ENCODE assay signal across 8 mouse cellular contexts in the genomic region with DNA sequence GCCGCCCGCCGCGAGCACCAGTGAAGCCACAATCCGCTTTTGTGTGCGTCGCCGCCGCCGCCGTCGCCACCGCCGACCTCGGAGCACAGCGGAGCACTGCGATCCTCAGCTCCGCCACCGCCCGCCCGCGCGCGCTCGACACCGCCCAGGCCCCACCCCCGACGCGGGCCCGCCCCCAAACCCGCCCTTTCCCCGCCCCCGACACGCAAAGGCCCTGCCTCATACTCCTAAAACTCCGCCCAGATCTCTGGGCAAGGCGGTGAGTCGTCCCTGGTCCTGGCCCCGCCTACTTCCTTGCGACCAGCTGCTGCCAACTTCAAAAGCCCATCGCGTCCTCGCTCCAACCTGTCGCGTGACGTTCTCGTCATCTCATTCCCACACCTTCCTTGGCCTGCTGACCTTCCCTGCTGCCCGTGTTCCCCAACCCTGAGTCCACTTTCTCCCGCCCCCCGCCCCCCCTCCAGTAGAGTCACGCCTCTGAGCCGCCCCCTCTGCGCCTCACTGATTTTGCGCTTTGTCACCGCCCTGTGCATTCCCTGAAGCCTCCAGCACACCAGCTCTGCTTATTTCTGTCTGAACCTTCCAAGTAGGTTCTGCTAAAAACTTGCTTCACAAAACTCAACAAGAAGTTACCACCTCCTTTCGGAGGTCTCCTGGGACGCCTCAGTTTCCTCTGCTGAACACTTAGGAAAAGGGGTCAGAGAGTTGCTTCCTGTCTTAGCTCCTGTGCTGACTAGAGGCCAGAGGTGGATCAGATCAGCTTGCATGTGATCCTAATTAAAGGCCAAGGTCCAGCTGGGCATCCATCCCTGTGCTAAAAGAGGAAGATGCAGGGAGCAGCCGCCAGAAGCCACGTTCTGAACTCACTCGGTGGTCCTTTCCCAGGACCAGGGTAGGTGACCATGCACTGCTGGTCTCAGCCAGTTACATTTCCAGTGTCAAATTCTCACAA. TPM values are rescaled to one million over a fixed set of nuclear protein-coding genes. Genes with fewer than 3 reads are reported as not detected.
A peak's percentile ranks its signal among the peaks of the same experiment; 100 is the strongest.
DNase-seq lines count a peak whose midpoint lies in the region; ATAC-seq lines count a peak whose summit lies in the region.

TSS of gene 5031439G07Rik (minus strand) at position 678 of the 952 bp plus-strand sequence.

- no peaks in the 10 kb centered on the region for H3K36me3 ChIP-seq in hindbrain, embryonic 11.5 days (ENCODE audit: control insufficient read depth, insufficient read depth, low read length)

- H3K4me2 ChIP-seq in hindbrain, embryonic 11.5 days (replicated peaks; ENCODE audit: low read depth, low read length): peak within 1 kb of the TSS; percentile 76

- peak within 1 kb of the TSS; percentile 94 for H3K9ac ChIP-seq in hindbrain, embryonic 11.5 days (ENCODE audit: low read depth, low read length)

- peak; percentile 95 for DNase-seq in Muller cell, postnatal 12 days (ENCODE audit: inconsistent ontology term)
- DNase-seq in cerebellum, adult 9-10 months: peak; percentile 88
- peak; percentile 87 to 89 for DNase-seq in frontal cortex, adult 2 months (ENCODE audit: extremely low spot score in 1 of 2, low spot score in 1 of 2)
- peak; percentile 96 for DNase-seq in hindbrain, embryonic 11.5 days (ENCODE audit: low spot score)
- peak; percentile 72 to 73 for DNase-seq in layer of hippocampus, postnatal 25 days (ENCODE audit: extremely low spot score in 1 of 2, low spot score in 1 of 2)
- DNase-seq in lung, postnatal 25 days (ENCODE audit: low spot score): peak; percentile 95
- peak; percentile 96 for DNase-seq in retina, embryonic 14.5 days (ENCODE audit: low spot score)
- peak; percentile 93 for DNase-seq in thymus, postnatal 4 days

- peak within 1 kb of the TSS; percentile 82 for H3K4me3 ChIP-seq in hindbrain, embryonic 11.5 days (ENCODE audit: low read depth, low read length)

- H3K4me1 ChIP-seq in hindbrain, embryonic 11.5 days (replicated peaks; ENCODE audit: control insufficient read depth, insufficient read depth, low read length): no peaks in the 10 kb centered on the region; the same call in 1 of the 2 replicates

- WGBS in hindbrain, embryonic 11.5 days: 1% methylated on average over 58 of the region's 59 CpGs

- H3K9me3 ChIP-seq in hindbrain, embryonic 11.5 days (ENCODE audit: control insufficient read depth, low read length): no peaks in the 10 kb centered on the region

- H3K27me3 ChIP-seq in hindbrain, embryonic 11.5 days (ENCODE audit: control insufficient read depth, insufficient read depth, low read length): no peaks in the 10 kb centered on the region

- H3K27ac ChIP-seq in hindbrain, embryonic 11.5 days (ENCODE audit: low read depth, low read length): peak within 1 kb of the TSS; percentile 62

- peak; percentile 93 for ATAC-seq in hindbrain, embryonic 11.5 days (ENCODE audit: low FRiP score)

RNA-seq across cellular contexts. Expression of gene 5031439G07Rik, which starts in this region (rescaled TPM):
- 59.7 and 61.2 TPM in 2 replicates for polyA plus RNA-seq in frontal cortex, adult 2 months (2012; rRNA removed)
- polyA plus RNA-seq in hindbrain, embryonic 11.5 days (2014; fragmentation: Nextera tagmentation; extraction: Ambion mirVana): 11.8 and 12.9 TPM in 2 replicates
- 10 to 100 TPM; 80.6 to 99.0 TPM for total RNA-seq in layer of hippocampus, postnatal 25 days (2021)

Comparison
In these comparisons a context has a peak if more than half of its experiments do, and no peak if none do; other contexts are left out.
1. Peak in every context shown above with its lines: DNase-seq, ATAC-seq, H3K4me3 ChIP-seq and H3K27ac ChIP-seq.